Mouse (Mus musculus) embryonic facial prominence, embryonic 15.5 days (tissue): ENCODE measurements around the gene Ubn2. TPM values are rescaled to one million over a fixed set of nuclear protein-coding genes. Genes with fewer than 3 reads are reported as not detected.
A peak's percentile ranks its signal among the peaks of the same experiment; 100 is the strongest.

Experiments used
- ATAC-seq: fragments of 200-750 bp; cut with Nextera tagmentation; 2 replicates; pipeline ENCODE4 v1.8.0; 2017; ENCODE audit warnings: low read depth, moderate TSS enrichment; ENCODE audit not compliant: insufficient number of reproducible peaks, low FRiP score, low TSS enrichment
- H3K27ac ChIP-seq: fragments of 300-500 bp; sonication (generic); replicated peaks from 2 replicates; pipeline ENCODE4 v1.5.1; 2015; ENCODE audit warnings: mild to moderate bottlenecking, inconsistent platforms
- H3K27me3 ChIP-seq: fragments of 300-500 bp; sonication (generic); 2 replicates; pipeline ENCODE4 v1.6.1; 2015; ENCODE audit warnings: inconsistent platforms
- H3K36me3 ChIP-seq: fragments of 300-500 bp; sonication (generic); 2 replicates; pipeline ENCODE4 v1.6.1; 2015; ENCODE audit warnings: mild to moderate bottlenecking, inconsistent platforms
- H3K4me1 ChIP-seq: fragments of 300-500 bp; sonication (generic); 2 replicates; pipeline ENCODE4 v1.6.1; 2015; ENCODE audit warnings: inconsistent platforms
- H3K4me2 ChIP-seq: fragments of 300-500 bp; sonication (generic); replicated peaks from 2 replicates; pipeline ENCODE4 v1.6.1; 2015; ENCODE audit warnings: mild to moderate bottlenecking, inconsistent platforms
- H3K4me3 ChIP-seq: fragments of 300-500 bp; sonication (generic); replicated peaks from 2 replicates; pipeline ENCODE4 v1.5.1; 2015; ENCODE audit warnings: mild to moderate bottlenecking, inconsistent platforms
- H3K9ac ChIP-seq: fragments of 300-500 bp; sonication (generic); 2 replicates; pipeline ENCODE4 v1.6.1; 2015; ENCODE audit warnings: inconsistent platforms
- H3K9me3 ChIP-seq: fragments of 300-500 bp; sonication (generic); replicated peaks from 2 replicates; pipeline ENCODE4 v1.6.1; 2016; ENCODE audit warnings: inconsistent platforms
- WGBS: fragments of 180-500 bp; shearing (Covaris S2); methylation state at CpG from one replicate; pipeline ENCODE4 v1.1.7; 2015; 5-methylcytosine and 5-hydroxymethylcytosine counted together
- microRNA-seq: library from miRNA; unstranded; fragments of <30 nt; microRNA quantifications from one replicate; pipeline ENCODE4, GENCODE M21; 2016; ENCODE audit warnings: borderline number of aligned reads
- polyA plus RNA-seq: library from polyadenylated mRNA; unstranded; fragments of >200 nt; fragmentation: Nextera tagmentation; extraction: Ambion mirVana; gene quantifications from 2 replicates; pipeline ENCODE4 v1.2.1, GENCODE M21; 2015

Ubn2 gene
- polyA plus RNA-seq, 1 experiment from 2014 or later = 14.9 TPM

DNA sequence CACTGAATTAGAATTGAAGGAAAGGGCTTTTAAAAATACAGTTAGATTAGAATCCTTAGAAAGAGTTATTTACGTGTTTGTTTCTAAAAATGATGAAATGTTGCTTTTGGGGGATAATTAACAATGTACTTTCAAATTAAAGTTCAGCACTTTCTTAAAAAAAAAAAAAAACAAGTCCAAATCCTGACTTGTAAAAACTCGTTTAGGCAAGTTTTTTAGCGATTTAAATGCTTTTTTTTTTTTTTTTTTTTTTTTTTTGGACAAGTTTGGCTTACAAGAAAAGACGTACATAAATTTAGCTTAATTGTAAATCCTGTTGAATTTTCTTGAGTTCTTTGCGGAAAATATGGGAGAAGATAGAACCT is 118.9 kb downstream of the Ubn2 start:
- Histone ChIP-seq H3K36me3 (no peaks in the 10 kb centered on the region), H3K9ac (no peak overlapping the region), H3K27me3 (no peaks in the 10 kb centered on the region), H3K4me1 (0 out of 2 replicates have a peak, but pooled peaks cover 3% of the 10 kb centered on the region), H3K4me2 (0 out of 2 replicates have a peak overlapping the region, but pooled peaks have one; percentile 42), H3K9me3 (no peaks in the 10 kb centered on the region), H3K4me3 (peak overlapping the region; percentile 72), H3K27ac (peak overlapping the region; percentile 99; the same call in 1 of the 2 replicates)
- no peak for ATAC-seq
- 11% methylated on average over 5 of the region's 5 CpGs for WGBS

Small RNA genes lying within 50 kb of the gene (microRNA-seq; reads per million reads assigned to microRNA genes)
- gene Mir7670 = not detected

Other genes starting within 250 kb of the Ubn2 start
- 5.1 and 6.2 TPM in 2 replicates for gene D630045J12Rik, start 179.9 kb upstream of the Ubn2 start, polyA plus RNA-seq
- gene Zc3hav1l, start 134.7 kb upstream of the Ubn2 start, polyA plus RNA-seq = 9.0 and 10.4 TPM in 2 replicates
- 6.6 and 8.4 TPM in 2 replicates for gene Zc3hav1, start 79.3 kb upstream of the Ubn2 start, polyA plus RNA-seq
- 7.0 and 10.1 TPM in 2 replicates for gene Ttc26, start 52.5 kb upstream of the Ubn2 start, polyA plus RNA-seq
- 80.9 and 93.2 TPM in 2 replicates for gene Fmc1, start 99.6 kb downstream of the Ubn2 start, polyA plus RNA-seq
- gene Luc7l2, start 117.4 kb downstream of the Ubn2 start, polyA plus RNA-seq = 41.4 and 48.0 TPM in 2 replicates
- 3.0 and 4.0 TPM in 2 replicates for gene Klrg2, start 203.3 kb downstream of the Ubn2 start, polyA plus RNA-seq
- gene Clec2l, start 229.1 kb downstream of the Ubn2 start, polyA plus RNA-seq = 2.9 and 3.5 TPM in 2 replicates